Mouse (Mus musculus) urinary bladder, postnatal 10 days (tissue): ENCODE results near the gene Sema4g.
"Not testable (repeated sequence)": the region's sequence is repeated elsewhere in the genome, so short reads cannot be mapped to it uniquely, and the experiment has no call there.

Experiments used
- DNase-seq: peaks from one replicate; pipeline ENCODE4 v3.0.0; 2022; ENCODE audit warnings: low spot score

Gene Sema4g

GRCm38 (mm10) chr19:45024775-45025174 is 35.9 kb downstream of the Sema4g start:
- no peak for DNase-seq

- no peak for DNase-seq
These were observed 37.2 kb downstream of the Sema4g start for GRCm38 (mm10) chr19:45025937-45026568.

- no peak for DNase-seq
These were observed 38.2 kb downstream of the Sema4g start for GRCm38 (mm10) chr19:45026958-45027670.

GRCm38 (mm10) chr19:45027848-45028247 is 38.9 kb downstream of the Sema4g start:
- DNase-seq = no peak

GRCm38 (mm10) chr19:45028746-45029145 is 39.8 kb downstream of the Sema4g start:
- no peak for DNase-seq

GRCm38 (mm10) chr19:45029571-45029970 is 40.7 kb downstream of the Sema4g start:
- no peak for DNase-seq

- no peak for DNase-seq
These were observed 41.2 kb downstream of the Sema4g start for GRCm38 (mm10) chr19:45030111-45030510.

- no peak for DNase-seq
These were observed 42.1 kb downstream of the Sema4g start for GRCm38 (mm10) chr19:45030746-45031693.

- no peak for DNase-seq
These were observed 42.9 kb downstream of the Sema4g start for GRCm38 (mm10) chr19:45031780-45032179.

- no peak for DNase-seq
These were observed 43.9 kb downstream of the Sema4g start for GRCm38 (mm10) chr19:45032570-45033332.

- no peak for DNase-seq
These were observed 48.0 kb downstream of the Sema4g start for GRCm38 (mm10) chr19:45036867-45037266.

GRCm38 (mm10) chr19:45038198-45038597 is 49.3 kb downstream of the Sema4g start:
- DNase-seq = not testable (repeated sequence)

GRCm38 (mm10) chr19:45040214-45040613 is 51.3 kb downstream of the Sema4g start:
- no peak for DNase-seq

GRCm38 (mm10) chr19:45044389-45044927 is 55.6 kb downstream of the Sema4g start:
- no peak for DNase-seq

GRCm38 (mm10) chr19:45045236-45045635 is 56.3 kb downstream of the Sema4g start:
- no peak for DNase-seq

- no peak for DNase-seq
These were observed 56.8 kb downstream of the Sema4g start, which contains the start of gene Pdzd7 for GRCm38 (mm10) chr19:45045651-45046050. Pdzd7 (minus strand) TSS chr19:45045717.

GRCm38 (mm10) chr19:45046523-45047321 is 57.8 kb downstream of the Sema4g start:
- no peak for DNase-seq

GRCm38 (mm10) chr19:45047417-45047934 is 58.6 kb downstream of the Sema4g start, which contains the start of gene Sfxn3:
Sfxn3 (plus strand) TSS chr19:45047503.
- DNase-seq = peak; percentile 87

- no peak for DNase-seq
These were observed 59.2 kb downstream of the Sema4g start for GRCm38 (mm10) chr19:45047935-45048643.
